Mouse (Mus musculus) small intestine, adult 2 months (tissue): Measurements from ENCODE around the gene Strn3. TPM values are rescaled to one million over a fixed set of nuclear protein-coding genes. Genes with fewer than 3 reads are reported as not detected.
"Not testable (repeated sequence)": the region's sequence is repeated elsewhere in the genome, so short reads cannot be mapped to it uniquely, and the experiment has no call there.

ENCODE experiments used
- H3K27ac ChIP-seq: fragments of 200-500 bp; 2 replicates; pipeline ENCODE4 v1.5.1; 2012; ENCODE audit warnings: low read depth, low read length, control low read depth, inconsistent platforms; ENCODE audit not compliant: insufficient read depth
- H3K27me3 ChIP-seq: fragments of 200-500 bp; 2 replicates; pipeline ENCODE4 v1.6.1; 2012; ENCODE audit warnings: mild to moderate bottlenecking, moderate library complexity, low read length, inconsistent platforms; ENCODE audit not compliant: control insufficient read depth, insufficient read depth
- H3K36me3 ChIP-seq: fragments of 200-500 bp; 2 replicates; pipeline ENCODE4 v1.6.1; 2012; ENCODE audit warnings: mild to moderate bottlenecking, low read length, control low read depth, inconsistent platforms; ENCODE audit not compliant: control insufficient read depth, insufficient read depth
- H3K4me1 ChIP-seq: fragments of 200-500 bp; 2 replicates; pipeline ENCODE4 v1.6.1; 2012; ENCODE audit warnings: low read length, inconsistent platforms, mixed read lengths; ENCODE audit not compliant: control insufficient read depth, insufficient read depth, insufficient read length
- H3K4me3 ChIP-seq: fragments of 200-500 bp; 2 replicates; pipeline ENCODE4 v1.5.1; 2012; ENCODE audit warnings: low read depth, mild to moderate bottlenecking, control low read depth, inconsistent platforms, low read length, moderate library complexity
- CTCF ChIP-seq: fragments of 200-500 bp; IDR thresholded peaks from 2 replicates; pipeline ENCODE4 v1.5.1; 2012; ENCODE audit warnings: low read depth, mild to moderate bottlenecking, control low read depth, inconsistent platforms, low read length, moderate library complexity, mixed read lengths; ENCODE audit not compliant: insufficient replicate concordance, insufficient read length; ENCODE audit errors: extremely low read depth
- POLR2A ChIP-seq: fragments of 200-500 bp; IDR thresholded peaks from 2 replicates; pipeline ENCODE4 v1.6.1; 2012; ENCODE audit warnings: low read depth, mild to moderate bottlenecking, control low read depth, inconsistent platforms, low read length, moderate library complexity
- WGBS: fragments of 180-500 bp; shearing (Covaris S2); methylation state at CpG from one replicate; pipeline ENCODE4 v1.1.7; 2018; 5-methylcytosine and 5-hydroxymethylcytosine counted together
- polyA plus RNA-seq: library from polyadenylated mRNA; depleted of rRNA; stranded (reverse); fragments of >200 nt; gene quantifications from 2 replicates; pipeline ENCODE4 v1.2.3, GENCODE M21; 2012

The Strn3 gene
- polyA plus RNA-seq, 1 experiment = 9.6 TPM

DNA sequence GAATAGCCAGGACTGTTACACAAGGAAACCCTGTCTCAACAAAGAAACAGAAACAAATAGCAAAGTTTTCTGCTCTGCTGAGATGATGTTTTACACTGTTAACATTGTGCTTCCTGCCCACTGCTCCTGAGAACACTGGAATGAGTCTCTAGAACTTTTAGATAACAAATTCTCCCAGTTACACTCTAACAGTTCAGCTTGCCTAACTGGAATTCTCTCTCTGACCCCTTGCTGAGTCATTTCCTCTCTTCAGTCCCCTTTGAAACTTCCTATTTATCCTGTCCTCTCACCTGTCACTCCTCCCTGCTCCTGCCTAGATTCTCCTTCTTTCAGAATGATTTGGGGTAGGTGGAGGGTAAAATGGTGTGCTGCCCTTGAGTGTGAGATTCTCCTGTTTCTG is 2.4 kb upstream of the Strn3 start:
- H3K4me3 ChIP-seq = no peak overlapping the region
- peak overlapping the region; percentile 61 for H3K27ac ChIP-seq
- H3K27me3 ChIP-seq = no peaks in the 10 kb centered on the region
- peaks cover 8% of the 10 kb centered on the region; the same call in 1 of the 2 replicates for H3K4me1 ChIP-seq
- H3K36me3 ChIP-seq = no peaks in the 10 kb centered on the region
- TF ChIP-seq CTCF = no peak
- no peak for TF ChIP-seq POLR2A

DNA sequence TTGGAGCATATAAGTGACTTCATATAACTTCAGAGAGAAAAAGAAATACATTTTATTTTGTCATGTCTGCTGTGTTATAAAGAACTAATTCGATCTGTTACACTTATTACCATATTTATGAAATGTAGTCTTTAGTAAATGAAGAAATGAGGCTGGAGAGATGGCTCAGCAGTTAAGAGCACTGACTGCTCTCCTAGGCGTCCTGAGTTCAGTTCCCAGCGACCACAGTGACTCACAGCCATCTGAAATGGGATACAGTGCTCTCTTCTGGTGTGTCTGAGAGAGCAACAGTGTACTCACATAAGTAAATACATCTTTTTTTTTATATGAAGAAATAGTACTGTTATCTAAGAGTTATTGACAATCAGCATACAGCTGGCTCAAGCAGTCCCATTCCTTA is 1.7 kb upstream of the Strn3 start:
- Histone ChIP-seq H3K36me3 (no peaks in the 10 kb centered on the region), H3K4me3 (no peak overlapping the region), H3K27me3 (no peaks in the 10 kb centered on the region), H3K4me1 (peaks cover 8% of the 10 kb centered on the region; the same call in 1 of the 2 replicates), H3K27ac (no peak overlapping the region; the same call in 1 of the 2 replicates)
- TF ChIP-seq CTCF (no peak), POLR2A (no peak)
- WGBS = 77% methylated on average over 3 of the region's 3 CpGs

DNA sequence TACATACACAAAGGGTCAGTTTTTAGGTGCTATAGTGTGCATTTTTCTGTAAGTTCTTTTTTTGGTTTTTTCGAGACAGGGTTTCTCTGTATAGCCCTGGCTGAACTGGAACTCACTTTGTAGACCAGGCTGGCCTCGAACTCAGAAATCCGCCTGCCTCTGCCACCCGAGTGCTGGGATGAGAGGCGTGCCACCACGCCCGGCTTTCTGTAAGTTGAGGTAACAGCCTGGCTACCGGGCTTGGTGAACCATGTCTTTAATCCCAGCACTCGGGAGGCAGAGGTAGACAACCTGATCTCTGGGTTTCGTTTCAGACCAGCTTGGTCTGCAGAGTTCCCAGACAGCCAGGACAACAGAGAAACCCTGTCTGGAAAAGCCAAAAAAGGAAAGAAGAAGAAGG is 1.2 kb upstream of the Strn3 start:
- H3K36me3 ChIP-seq, H3K4me3 ChIP-seq, H3K27me3 ChIP-seq, H3K4me1 ChIP-seq, H3K27ac ChIP-seq: not testable (repeated sequence)
- 58% methylated on average over 10 of the region's 10 CpGs for WGBS

DNA sequence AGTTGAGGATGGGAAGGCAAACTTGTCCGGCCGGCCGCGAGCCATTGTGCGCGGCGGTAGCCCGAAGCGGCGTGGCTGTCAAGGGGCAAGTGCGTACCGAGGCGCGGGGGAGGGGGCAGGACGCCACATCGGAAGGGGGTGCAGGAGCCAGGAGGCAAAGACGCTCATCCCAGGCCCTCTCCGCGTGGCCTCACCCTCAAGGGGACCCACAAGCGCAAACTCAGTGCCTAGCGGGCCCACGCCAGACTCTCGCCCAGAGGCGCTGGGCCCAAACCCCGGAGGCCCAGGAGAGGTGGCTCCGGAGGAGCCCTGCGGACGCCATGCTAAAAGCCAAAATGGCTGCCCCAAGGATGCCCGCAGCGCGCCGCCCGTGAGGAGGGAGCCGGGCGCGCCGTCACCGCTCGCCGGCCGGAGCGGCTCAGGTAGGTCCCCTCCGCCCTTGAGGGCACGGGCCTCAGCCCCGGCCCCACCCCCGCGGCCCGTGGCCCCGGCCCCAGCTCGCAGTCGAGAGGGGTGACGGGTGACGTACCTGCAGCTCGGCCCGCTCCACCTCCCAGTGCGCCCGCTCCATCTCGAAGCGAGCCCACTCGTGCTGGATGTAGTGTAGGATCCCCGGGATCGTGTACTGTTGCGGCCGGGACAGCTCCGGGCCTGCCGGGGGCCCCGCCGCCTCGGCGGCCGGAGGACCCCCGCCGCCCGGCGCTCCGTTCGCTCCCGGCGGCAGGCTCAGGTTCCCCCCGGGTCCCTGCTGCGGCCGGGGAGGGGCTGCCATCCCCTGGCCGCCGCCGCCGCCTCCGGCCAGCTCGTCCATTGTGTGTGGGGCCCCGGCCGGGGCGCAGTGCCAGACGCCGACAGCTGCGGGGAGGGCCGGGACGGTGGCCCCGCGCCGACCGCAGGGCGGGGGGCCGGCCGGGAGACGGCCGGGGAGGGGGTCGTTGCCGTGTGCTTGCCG is 528 bp downstream of the Strn3 start, which contains the start of gene Ap4s1:
Gene Ap4s1, plus strand, starts transcription at position 141 of the 952 bp plus-strand sequence.
- under 1% methylated on average over 106 of the region's 108 CpGs for WGBS

DNA sequence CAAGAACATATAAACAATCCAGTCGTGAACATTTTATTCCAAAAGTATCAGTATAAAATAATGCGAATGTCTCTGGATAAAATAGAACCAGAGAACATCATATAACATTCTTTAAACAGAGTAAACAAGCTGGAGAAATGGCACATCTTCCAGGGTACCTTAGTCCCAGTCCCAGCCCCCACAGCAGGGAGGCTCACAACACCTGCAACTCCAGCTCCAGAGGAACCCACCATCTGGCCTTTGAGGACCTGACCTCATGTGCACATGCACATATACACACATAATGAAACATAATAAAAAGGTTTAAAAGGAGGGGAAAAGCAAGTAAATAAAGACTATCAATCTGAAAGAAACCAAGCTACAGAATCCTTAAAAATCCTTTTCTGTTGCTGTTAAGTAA is 3.2 kb downstream of the Strn3 start:
- TF ChIP-seq POLR2A (no peak), CTCF (no peak)
- WGBS = 71% methylated on average over 2 of the region's 2 CpGs
- Histone ChIP-seq H3K4me1 (peaks cover 2% of the 10 kb centered on the region; the same call in 1 of the 2 replicates), H3K36me3 (no peaks in the 10 kb centered on the region), H3K27me3 (no peaks in the 10 kb centered on the region), H3K4me3 (no peak overlapping the region), H3K27ac (no peak overlapping the region)

More for the DNA sequence above, 528 bp downstream of the Strn3 start, which contains the start of gene Ap4s1:
- Histone ChIP-seq H3K4me1 (peaks cover 8% of the 10 kb centered on the region; the same call in 1 of the 2 replicates), H3K4me3 (peak within 1 kb of the TSS; percentile 83), H3K27me3 (no peaks in the 10 kb centered on the region), H3K36me3 (no peaks in the 10 kb centered on the region), H3K27ac (peak within 1 kb of the TSS; percentile 94)
- TF ChIP-seq POLR2A = peak; percentile 13; the same call in 1 of the 2 replicates
- no peak for TF ChIP-seq CTCF

DNA sequence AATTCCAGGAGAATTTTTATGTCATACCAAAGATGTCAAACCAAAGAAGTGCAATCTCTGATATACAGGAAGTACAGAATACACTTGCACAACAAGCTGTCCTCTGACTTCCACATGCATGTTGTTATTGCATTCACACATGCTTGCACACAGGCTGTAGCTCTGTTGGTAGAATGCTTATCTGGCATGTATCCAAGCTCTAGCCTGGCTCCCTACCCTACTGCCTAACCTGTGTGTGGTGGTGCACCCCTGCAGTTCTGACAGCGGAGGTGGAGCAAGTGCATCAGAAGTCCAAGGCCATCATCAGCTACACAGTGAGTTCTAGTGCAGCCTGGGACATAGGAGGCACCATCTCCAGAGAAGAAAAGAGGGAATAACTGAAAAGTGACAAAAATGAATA is 12.9 kb downstream of the Strn3 start:
- Histone ChIP-seq H3K36me3 (no peaks in the 10 kb centered on the region), H3K27ac (no peak overlapping the region), H3K27me3 (no peaks in the 10 kb centered on the region), H3K4me3 (no peak overlapping the region), H3K4me1 (peaks cover 5% of the 10 kb centered on the region; the same call in 1 of the 2 replicates)
- TF ChIP-seq POLR2A (no peak), CTCF (no peak)
- WGBS = 65% methylated on average over 1 of the region's 1 CpGs

DNA sequence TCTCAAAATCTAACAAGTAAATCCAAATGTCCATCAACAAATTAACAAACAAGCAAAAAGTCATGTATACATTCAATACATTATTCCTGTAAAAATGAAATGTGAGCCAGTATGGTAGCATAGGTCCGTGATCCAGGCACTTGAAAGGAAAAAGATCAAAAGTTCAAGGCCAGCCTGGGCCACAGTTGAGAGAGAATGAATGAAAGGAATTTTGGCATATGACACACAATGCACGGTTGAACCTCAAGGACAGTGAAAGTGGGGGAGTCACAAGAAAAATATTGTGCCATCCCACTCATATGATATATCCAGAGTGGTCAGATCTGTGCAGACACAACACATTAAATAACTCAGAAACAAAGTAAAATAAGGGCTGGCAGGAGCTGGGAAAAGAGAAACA is 15.3 kb downstream of the Strn3 start:
- Histone ChIP-seq H3K4me3 (no peak overlapping the region), H3K27me3 (no peaks in the 10 kb centered on the region), H3K4me1 (peaks cover 5% of the 10 kb centered on the region; the same call in 1 of the 2 replicates), H3K36me3 (no peaks in the 10 kb centered on the region), H3K27ac (no peak overlapping the region)
- 46% methylated on average over 2 of the region's 2 CpGs for WGBS
- no peak for TF ChIP-seq CTCF
- no peak for TF ChIP-seq POLR2A
